Mouse (Mus musculus): ENCODE results near the gene Cdk15.

- TF ChIP-seq CTCF (IDR thresholded peaks at IDR 0.05) (no peak), EP300 (IDR thresholded peaks at IDR 0.05; ENCODE audit: insufficient read depth, low read depth, low read length) (no peak)
These were observed 56.6 kb downstream of the Cdk15 start for GRCm38 (mm10) chr1:59313154-59313940.
